Mouse (Mus musculus): Measurements from ENCODE around the gene Mns1. TPM values are rescaled to one million over a fixed set of nuclear protein-coding genes. Genes with fewer than 3 reads are reported as not detected.

The Mns1 gene
- polyA plus RNA-seq, 1 experiment from 2014 or later, result 6.4 TPM

GRCm38 (mm10) chr9:72458233-72458632, 20.4 kb downstream of the Mns1 start:
- ATAC-seq (ENCODE audit: low FRiP score), result peak; percentile 81; the same call in 1 of the 2 replicates
- no peak overlapping the region for H3K27ac ChIP-seq (replicated peaks)
- H3K9me3 ChIP-seq (replicated peaks), result no peaks in the 10 kb centered on the region
- H3K4me2 ChIP-seq, result no peak overlapping the region
- H3K9ac ChIP-seq (replicated peaks), result no peak overlapping the region
- WGBS, result 21% methylated on average over 5 of the region's 5 CpGs
- H3K4me3 ChIP-seq (replicated peaks), result no peak overlapping the region
- no peaks in the 10 kb centered on the region for H3K27me3 ChIP-seq (replicated peaks)
- no peaks in the 10 kb centered on the region for H3K4me1 ChIP-seq
- peaks cover 4% of the 10 kb centered on the region; the same call in 1 of the 2 replicates for H3K36me3 ChIP-seq

- no peaks in the 10 kb centered on the region for H3K27me3 ChIP-seq (replicated peaks)
- no peaks in the 10 kb centered on the region for H3K9me3 ChIP-seq (replicated peaks)
- peaks cover 4% of the 10 kb centered on the region; the same call in 1 of the 2 replicates for H3K36me3 ChIP-seq
- H3K4me1 ChIP-seq, result no peaks in the 10 kb centered on the region
- no peak overlapping the region for H3K27ac ChIP-seq (replicated peaks)
- WGBS, result 89% methylated on average over 3 of the region's 3 CpGs
- no peak for ATAC-seq (ENCODE audit: low FRiP score)
- no peak overlapping the region for H3K4me3 ChIP-seq (replicated peaks)
- no peak overlapping the region for H3K9ac ChIP-seq (replicated peaks)
- no peak overlapping the region for H3K4me2 ChIP-seq
Measured at GRCm38 (mm10) chr9:72459703-72460102, 21.9 kb downstream of the Mns1 start.

- Histone ChIP-seq H3K4me2 (no peak overlapping the region), H3K4me3 (replicated peaks) (no peak overlapping the region), H3K9ac (replicated peaks) (no peak overlapping the region), H3K4me1 (no peaks in the 10 kb centered on the region), H3K9me3 (replicated peaks) (no peaks in the 10 kb centered on the region), H3K36me3 (peaks cover 4% of the 10 kb centered on the region; the same call in 1 of the 2 replicates), H3K27ac (replicated peaks) (no peak overlapping the region), H3K27me3 (replicated peaks) (no peaks in the 10 kb centered on the region)
- WGBS, result 80% methylated on average over 3 of the region's 3 CpGs
- ATAC-seq (ENCODE audit: low FRiP score), result no peak
Measured at GRCm38 (mm10) chr9:72460767-72461166, 23.0 kb downstream of the Mns1 start.

GRCm38 (mm10) chr9:72462427-72462826, 24.6 kb downstream of the Mns1 start:
- Histone ChIP-seq H3K9me3 (replicated peaks) (no peaks in the 10 kb centered on the region), H3K27ac (replicated peaks) (no peak overlapping the region), H3K36me3 (peaks cover 4% of the 10 kb centered on the region; the same call in 1 of the 2 replicates), H3K27me3 (replicated peaks) (no peaks in the 10 kb centered on the region), H3K9ac (replicated peaks) (no peak overlapping the region), H3K4me2 (no peak overlapping the region), H3K4me1 (no peaks in the 10 kb centered on the region), H3K4me3 (replicated peaks) (no peak overlapping the region)
- WGBS, result 96% methylated on average over 2 of the region's 2 CpGs
- no peak for ATAC-seq (ENCODE audit: low FRiP score)

DNA sequence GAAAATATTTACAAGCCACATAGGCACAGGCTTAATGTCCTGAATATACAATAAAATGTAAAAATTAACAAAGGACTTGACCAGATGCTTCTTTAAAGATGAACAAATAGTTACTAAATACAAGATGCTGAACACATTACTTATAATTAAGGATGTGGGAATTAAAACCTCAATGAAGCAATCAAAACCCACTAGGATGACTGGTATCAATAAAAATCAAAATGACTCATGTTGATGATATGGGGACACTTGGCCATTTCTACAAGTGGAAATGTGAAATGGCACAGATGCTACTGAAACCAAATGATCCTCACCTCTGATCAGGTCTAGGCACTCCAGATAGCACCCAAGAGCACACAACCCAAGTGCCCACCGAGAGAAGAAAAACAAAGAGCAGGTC, 27.0 kb downstream of the Mns1 start:
- no peak for ATAC-seq (ENCODE audit: low FRiP score)
- H3K27me3 ChIP-seq (replicated peaks), result no peaks in the 10 kb centered on the region
- WGBS, result 60% methylated on average over 1 of the region's 1 CpGs

GRCm38 (mm10) chr9:72465754-72466181, 28.0 kb downstream of the Mns1 start:
- no peak overlapping the region for H3K4me2 ChIP-seq
- no peak overlapping the region for H3K9ac ChIP-seq (replicated peaks)
- ATAC-seq (ENCODE audit: low FRiP score), result no peak
- H3K4me3 ChIP-seq (replicated peaks), result no peak overlapping the region
- no peaks in the 10 kb centered on the region for H3K4me1 ChIP-seq
- no peak overlapping the region for H3K27ac ChIP-seq (replicated peaks)
- WGBS, result 91% methylated on average over 4 of the region's 4 CpGs
- H3K36me3 ChIP-seq, result peaks cover 3% of the 10 kb centered on the region; the same call in 1 of the 2 replicates
- H3K9me3 ChIP-seq (replicated peaks), result no peaks in the 10 kb centered on the region
- no peaks in the 10 kb centered on the region for H3K27me3 ChIP-seq (replicated peaks)

More for the DNA sequence above, 27.0 kb downstream of the Mns1 start:
- no peaks in the 10 kb centered on the region for H3K4me1 ChIP-seq
- H3K27ac ChIP-seq (replicated peaks), result no peak overlapping the region
- H3K4me3 ChIP-seq (replicated peaks), result no peak overlapping the region
- H3K36me3 ChIP-seq, result peaks cover 4% of the 10 kb centered on the region; the same call in 1 of the 2 replicates
- H3K4me2 ChIP-seq, result no peak overlapping the region
- H3K9me3 ChIP-seq (replicated peaks), result no peaks in the 10 kb centered on the region
- no peak overlapping the region for H3K9ac ChIP-seq (replicated peaks)

- 69% methylated on average over 11 of the region's 11 CpGs for WGBS
- Histone ChIP-seq H3K36me3 (peaks cover 10% of the 10 kb centered on the region; the same call in 1 of the 2 replicates), H3K27ac (replicated peaks) (no peak overlapping the region), H3K9me3 (replicated peaks) (no peaks in the 10 kb centered on the region), H3K27me3 (replicated peaks) (no peaks in the 10 kb centered on the region), H3K4me2 (no peak overlapping the region), H3K4me1 (no peaks in the 10 kb centered on the region), H3K9ac (replicated peaks) (no peak overlapping the region), H3K4me3 (replicated peaks) (no peak overlapping the region)
- ATAC-seq (ENCODE audit: low FRiP score), result no peak
Measured at GRCm38 (mm10) chr9:72467551-72468407, 30.0 kb downstream of the Mns1 start.

GRCm38 (mm10) chr9:72468616-72469015, 30.8 kb downstream of the Mns1 start:
- no peaks in the 10 kb centered on the region for H3K27me3 ChIP-seq (replicated peaks)
- H3K4me1 ChIP-seq, result no peaks in the 10 kb centered on the region
- ATAC-seq (ENCODE audit: low FRiP score), result no peak
- WGBS, result 95% methylated on average over 10 of the region's 10 CpGs
- H3K9me3 ChIP-seq (replicated peaks), result no peaks in the 10 kb centered on the region
- H3K4me3 ChIP-seq (replicated peaks), result no peak overlapping the region
- no peak overlapping the region for H3K4me2 ChIP-seq
- no peak overlapping the region for H3K9ac ChIP-seq (replicated peaks)
- H3K36me3 ChIP-seq, result peaks cover 15% of the 10 kb centered on the region; the same call in 1 of the 2 replicates
- no peak overlapping the region for H3K27ac ChIP-seq (replicated peaks)

DNA sequence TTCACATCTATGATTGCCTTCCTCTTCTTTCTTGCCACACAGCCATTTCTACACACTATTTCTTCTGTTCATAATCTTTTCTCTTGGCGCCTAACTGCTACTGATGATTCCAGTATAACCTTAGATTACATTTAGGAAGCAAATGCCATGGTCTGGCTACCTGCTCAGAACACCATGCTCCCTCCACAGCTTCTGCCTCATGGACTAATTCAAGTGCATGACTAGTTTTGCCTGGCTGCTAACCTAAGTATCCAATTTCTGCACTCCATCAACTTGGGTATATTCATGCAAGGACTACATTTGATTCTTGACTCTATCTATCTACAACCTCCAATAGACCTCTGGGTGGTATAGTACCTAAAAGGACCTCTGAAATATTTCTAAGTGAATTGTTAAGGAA, 32.0 kb downstream of the Mns1 start:
- H3K9me3 ChIP-seq (replicated peaks), result no peaks in the 10 kb centered on the region
- H3K27me3 ChIP-seq (replicated peaks), result no peaks in the 10 kb centered on the region
- no peak overlapping the region for H3K9ac ChIP-seq (replicated peaks)
- no peak overlapping the region for H3K4me3 ChIP-seq (replicated peaks)
- no peaks in the 10 kb centered on the region for H3K4me1 ChIP-seq
- ATAC-seq (ENCODE audit: low FRiP score), result no peak
- H3K36me3 ChIP-seq, result peaks cover 15% of the 10 kb centered on the region; the same call in 1 of the 2 replicates
- no peak overlapping the region for H3K27ac ChIP-seq (replicated peaks)
- no peak overlapping the region for H3K4me2 ChIP-seq
- WGBS, result 100% methylated on average over 1 of the region's 1 CpGs

DNA sequence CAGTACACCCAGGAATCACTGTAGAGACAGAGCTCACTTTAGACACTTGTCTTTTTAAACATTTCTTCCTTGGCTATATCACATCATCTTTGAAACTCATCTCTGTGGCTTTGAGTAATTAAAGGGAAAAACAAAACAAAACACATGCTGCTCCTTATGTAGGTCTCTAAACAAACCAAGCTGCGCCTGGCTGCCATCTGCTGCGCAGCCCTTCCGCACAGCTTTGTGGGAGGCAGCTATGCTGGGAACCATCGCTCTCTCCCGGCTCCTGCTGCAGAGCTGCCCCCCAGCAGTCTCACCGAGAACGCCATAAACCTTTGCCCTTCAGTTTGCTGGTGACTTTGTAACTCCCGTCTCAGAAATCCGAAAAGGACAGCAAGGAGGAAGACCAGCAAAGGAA, 37.7 kb downstream of the Mns1 start:
- Histone ChIP-seq H3K4me1 (no peaks in the 10 kb centered on the region), H3K4me2 (no peak overlapping the region), H3K27ac (replicated peaks) (no peak overlapping the region), H3K27me3 (replicated peaks) (no peaks in the 10 kb centered on the region), H3K9me3 (replicated peaks) (no peaks in the 10 kb centered on the region), H3K36me3 (peaks cover 33% of the 10 kb centered on the region; the same call in 1 of the 2 replicates), H3K9ac (replicated peaks) (no peak overlapping the region), H3K4me3 (replicated peaks) (no peak overlapping the region)
- WGBS, result 81% methylated on average over 9 of the region's 9 CpGs
- no peak for ATAC-seq (ENCODE audit: low FRiP score)

- Histone ChIP-seq H3K27me3 (replicated peaks) (no peaks in the 10 kb centered on the region), H3K9ac (replicated peaks) (no peak overlapping the region), H3K4me2 (no peak overlapping the region), H3K27ac (replicated peaks) (no peak overlapping the region), H3K9me3 (replicated peaks) (no peaks in the 10 kb centered on the region), H3K4me1 (no peaks in the 10 kb centered on the region), H3K36me3 (peaks cover 28% of the 10 kb centered on the region; the same call in 1 of the 2 replicates), H3K4me3 (replicated peaks) (no peak overlapping the region)
- WGBS, result 59% methylated on average over 6 of the region's 6 CpGs
- no peak for ATAC-seq (ENCODE audit: low FRiP score)
Measured at GRCm38 (mm10) chr9:72477306-72477705, 39.5 kb downstream of the Mns1 start.

DNA sequence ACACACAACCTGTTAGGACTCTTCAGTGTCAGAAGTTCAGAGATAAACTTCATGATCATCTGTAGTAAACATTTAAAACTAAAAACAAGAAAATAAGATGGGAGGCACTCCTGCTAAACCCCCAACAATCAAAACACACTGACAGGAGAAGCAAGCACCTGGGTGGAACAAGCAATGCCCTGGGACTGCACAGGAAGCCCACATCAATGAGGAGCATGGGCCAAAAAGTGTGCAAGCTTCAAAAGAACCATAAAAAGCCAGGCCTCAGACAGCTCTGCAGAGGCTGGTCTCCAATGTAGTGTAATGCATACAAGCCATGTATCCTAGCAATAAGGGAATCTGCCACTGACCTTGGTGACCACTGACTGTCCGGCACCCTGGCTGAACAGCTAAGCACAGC, 41.5 kb downstream of the Mns1 start:
- H3K9me3 ChIP-seq (replicated peaks), result no peaks in the 10 kb centered on the region
- H3K4me1 ChIP-seq, result no peaks in the 10 kb centered on the region
- H3K4me2 ChIP-seq, result no peak overlapping the region
- H3K36me3 ChIP-seq, result 0 out of 2 replicates have a peak, but pooled peaks cover 18% of the 10 kb centered on the region
- ATAC-seq (ENCODE audit: low FRiP score), result no peak
- no peaks in the 10 kb centered on the region for H3K27me3 ChIP-seq (replicated peaks)
- H3K27ac ChIP-seq (replicated peaks), result no peak overlapping the region
- H3K9ac ChIP-seq (replicated peaks), result no peak overlapping the region
- 64% methylated on average over 1 of the region's 1 CpGs for WGBS
- H3K4me3 ChIP-seq (replicated peaks), result no peak overlapping the region
